Mouse (Mus musculus): ENCODE results near the gene Krt32. TPM values are rescaled to one million over a fixed set of nuclear protein-coding genes. Genes with fewer than 3 reads are reported as not detected.

Gene Krt32
- not detected in 2 replicates for total RNA-seq (2015)
- not detected in 2 replicates for total RNA-seq (2017)

- ATAC-seq (replicated peaks; ENCODE audit: poor library complexity): no peak
Measured at GRCm38 (mm10) chr11:100087861-100088260, at the start of gene Krt32. Gene Krt32 (minus strand): TSS chr11:100088226.

GRCm38 (mm10) chr11:100137693-100138092 lies 49.7 kb upstream of the Krt32 start:
- no peak for ATAC-seq (replicated peaks; ENCODE audit: poor library complexity)

GRCm38 (mm10) chr11:100136559-100136958 lies 48.5 kb upstream of the Krt32 start:
- ATAC-seq (replicated peaks; ENCODE audit: poor library complexity): no peak

GRCm38 (mm10) chr11:100135731-100136130 lies 47.7 kb upstream of the Krt32 start, which contains the start of gene Krt15:
Gene Krt15 (minus strand): TSS chr11:100135928.
- no peak for ATAC-seq (replicated peaks; ENCODE audit: poor library complexity)

GRCm38 (mm10) chr11:100124901-100125300 lies 36.9 kb upstream of the Krt32 start:
- ATAC-seq (replicated peaks; ENCODE audit: poor library complexity): no peak

GRCm38 (mm10) chr11:100121466-100121865 lies 33.4 kb upstream of the Krt32 start, which contains the start of gene Krt13:
Gene Krt13 (minus strand): TSS chr11:100121566.
- no peak for ATAC-seq (replicated peaks; ENCODE audit: poor library complexity)

GRCm38 (mm10) chr11:100120331-100120730 lies 32.3 kb upstream of the Krt32 start:
- ATAC-seq (replicated peaks; ENCODE audit: poor library complexity): no peak

- ATAC-seq (replicated peaks; ENCODE audit: poor library complexity): no peak
Measured at GRCm38 (mm10) chr11:100113742-100114029, 25.7 kb upstream of the Krt32 start.

DNA sequence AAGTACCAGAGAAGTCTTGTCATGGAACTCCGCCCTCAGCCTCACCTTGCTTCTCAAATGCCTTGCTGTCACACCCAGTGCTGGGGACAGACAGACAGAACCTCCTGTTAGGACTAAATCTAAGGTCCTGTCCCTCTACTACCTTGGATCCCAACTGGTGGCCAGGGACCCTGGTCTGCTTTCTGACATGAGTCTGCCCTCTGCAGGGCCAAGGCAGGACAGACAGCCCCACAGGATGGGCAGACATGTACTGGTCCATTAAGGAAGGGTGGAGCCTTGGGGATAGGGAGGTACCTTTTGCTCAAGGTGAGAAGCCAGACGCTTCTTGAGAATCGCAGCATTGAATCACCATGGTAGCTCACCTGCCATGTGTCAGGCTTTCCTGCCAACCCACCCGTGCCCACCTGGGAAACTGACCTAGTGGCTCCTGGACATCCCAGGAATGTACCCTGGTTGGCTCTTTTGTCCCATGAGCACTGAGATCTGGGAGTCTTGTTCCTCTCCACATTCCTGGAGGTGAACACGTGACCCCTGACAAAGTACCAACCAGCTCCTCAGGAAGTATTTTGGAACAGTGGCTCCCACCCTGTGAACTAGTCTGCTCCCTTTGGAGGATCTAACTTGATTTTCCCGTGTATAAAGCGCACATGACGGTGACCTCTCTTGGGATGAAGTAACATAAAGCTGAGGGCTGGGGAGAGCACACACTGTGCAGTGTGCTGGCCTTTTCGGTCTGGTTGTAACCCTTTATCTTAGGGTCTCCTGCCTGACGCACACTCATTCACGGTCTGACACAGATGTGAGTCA lies 25.1 kb upstream of the Krt32 start:
- ATAC-seq (replicated peaks; ENCODE audit: poor library complexity): no peak

- ATAC-seq (replicated peaks; ENCODE audit: poor library complexity): no peak
Measured at GRCm38 (mm10) chr11:100105576-100106122, 17.6 kb upstream of the Krt32 start, which contains the start of gene Krt36. Gene Krt36 (minus strand): TSS chr11:100105626.

- no peak for ATAC-seq (replicated peaks; ENCODE audit: poor library complexity)
Measured at GRCm38 (mm10) chr11:100102693-100103429, 14.8 kb upstream of the Krt32 start.

DNA sequence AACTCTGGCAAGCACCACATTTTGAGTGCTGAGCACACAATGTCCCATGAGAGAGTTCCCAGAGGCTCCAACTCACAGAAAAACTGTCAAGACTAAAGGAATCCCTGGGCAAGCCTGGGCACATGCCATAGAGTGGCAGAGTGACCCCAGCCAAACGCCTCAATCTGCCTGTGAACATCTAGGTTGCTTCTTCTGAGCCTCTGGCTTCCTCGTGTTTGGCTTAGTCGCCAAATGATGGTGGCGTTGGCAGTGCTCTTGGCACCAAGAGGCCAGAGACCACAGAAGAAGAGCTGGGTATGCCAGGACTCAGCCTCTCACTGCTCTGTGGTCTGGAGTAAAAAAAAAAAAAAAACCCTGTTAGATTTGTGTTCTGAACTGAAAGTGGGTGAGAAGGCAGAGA lies 12.4 kb upstream of the Krt32 start:
- ATAC-seq (replicated peaks; ENCODE audit: poor library complexity): no peak

- ATAC-seq (replicated peaks; ENCODE audit: poor library complexity): no peak
Measured at GRCm38 (mm10) chr11:100097819-100098218, 9.8 kb upstream of the Krt32 start.

DNA sequence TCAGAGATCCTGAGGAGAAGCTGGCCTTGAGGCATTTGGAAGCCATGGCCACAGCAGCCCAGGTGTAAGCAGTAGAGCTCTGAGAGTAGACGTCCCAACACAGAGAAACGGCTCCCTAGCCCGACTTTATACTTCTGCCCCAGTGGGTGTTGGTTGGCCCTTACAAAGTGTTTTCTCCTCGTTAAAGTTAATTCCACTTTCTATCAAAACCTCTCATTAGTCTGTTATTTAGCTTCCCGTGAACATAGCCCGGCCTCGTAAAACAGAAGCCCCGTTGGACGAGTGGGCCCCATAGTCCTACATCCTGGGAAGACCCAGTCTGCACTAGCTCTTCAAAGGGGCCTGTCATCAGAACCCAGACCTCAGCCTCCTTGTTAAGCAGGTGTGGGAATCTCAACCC lies 8.1 kb upstream of the Krt32 start, which contains the start of gene Krt35:
Krt35 (minus strand) TSS at position 101 of the 400 bp plus-strand sequence.
- no peak for ATAC-seq (replicated peaks; ENCODE audit: poor library complexity)

DNA sequence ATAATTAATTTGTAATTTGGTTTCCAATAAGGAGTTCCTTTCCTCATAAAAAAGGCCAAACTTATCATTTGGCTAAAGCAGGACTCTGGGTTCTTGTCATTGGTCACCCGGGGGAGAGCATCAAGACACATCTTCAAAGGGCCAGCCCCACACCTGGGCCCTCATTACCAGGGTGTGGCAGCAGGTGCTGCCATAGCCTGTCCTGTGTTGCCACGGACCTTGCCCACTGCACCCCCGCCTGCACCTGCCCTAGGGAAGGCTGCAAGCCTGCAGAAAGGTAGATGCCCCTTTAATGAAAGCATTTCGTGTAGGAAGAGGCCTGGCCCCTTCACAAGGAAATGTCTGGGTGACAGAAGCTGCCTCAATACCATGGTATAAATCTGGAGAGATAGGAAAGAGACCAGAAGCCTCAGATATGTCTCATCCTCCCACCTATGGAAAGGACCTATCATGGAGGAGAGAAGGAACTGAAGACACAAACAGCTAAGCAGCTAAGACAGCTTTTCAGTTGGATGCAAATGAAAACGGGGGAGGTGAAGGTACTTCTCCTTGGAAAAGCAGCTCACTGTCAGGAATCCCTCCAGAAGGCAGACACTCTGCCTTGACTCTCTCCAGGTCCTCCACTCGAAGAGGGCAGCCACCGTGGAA lies 476 bp upstream of the Krt32 start:
- no peak for ATAC-seq (replicated peaks; ENCODE audit: poor library complexity)

DNA sequence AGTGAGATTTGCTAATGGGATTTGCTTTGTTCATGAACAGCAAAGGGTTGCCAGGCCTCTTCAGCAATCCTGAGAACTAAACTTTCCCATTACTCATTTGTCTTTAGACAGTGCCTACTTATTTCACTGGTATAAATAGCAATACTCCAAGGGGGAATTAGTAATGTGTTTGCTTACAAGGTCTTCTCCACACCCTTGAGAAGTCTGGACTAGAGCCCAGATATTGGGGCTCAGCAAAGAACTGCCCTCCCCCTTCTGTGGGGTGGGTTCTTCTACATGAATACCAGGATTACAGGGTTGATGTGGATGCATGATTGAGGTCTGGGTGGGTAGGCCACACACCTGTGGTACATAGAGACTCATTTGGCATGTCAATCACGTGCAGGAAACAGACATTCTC lies 14.2 kb downstream of the Krt32 start:
- no peak for ATAC-seq (replicated peaks; ENCODE audit: poor library complexity)

DNA sequence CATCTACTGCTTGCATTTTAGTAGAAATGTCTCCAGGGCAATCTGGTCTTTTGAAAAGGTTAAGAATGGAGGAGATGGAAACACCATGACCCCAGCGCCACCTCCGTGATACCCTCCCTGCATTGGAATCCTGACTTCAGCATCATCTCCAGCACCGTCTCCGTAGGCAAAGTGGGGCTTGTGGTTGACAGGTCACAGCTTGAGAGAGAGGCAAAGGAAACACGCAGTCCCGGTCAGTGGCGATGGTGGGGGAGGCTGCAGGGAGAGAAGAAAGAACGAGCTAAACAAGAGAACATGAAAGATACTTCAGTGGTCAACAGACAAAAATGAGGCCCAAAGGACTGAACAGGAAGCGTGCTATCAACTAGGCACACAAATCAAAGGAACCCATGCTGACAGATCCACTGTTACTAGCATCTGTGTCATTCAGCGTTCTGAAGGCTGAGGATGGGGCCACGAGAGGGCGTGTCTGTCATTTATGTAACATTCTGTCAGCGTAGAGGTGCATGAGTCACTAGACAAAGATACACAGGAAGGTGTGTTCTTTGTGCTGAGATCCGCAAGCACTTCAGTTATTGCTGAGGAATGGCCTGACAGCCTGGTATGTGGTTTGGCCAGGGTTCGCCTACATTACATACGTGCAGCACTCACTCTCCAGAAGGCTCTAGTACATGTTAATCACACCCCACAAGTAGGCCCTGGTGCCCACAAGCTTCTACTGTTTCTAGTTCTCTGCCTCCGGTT lies 20.6 kb downstream of the Krt32 start:
- ATAC-seq (replicated peaks; ENCODE audit: poor library complexity): no peak

GRCm38 (mm10) chr11:100066236-100067010 lies 21.6 kb downstream of the Krt32 start:
- ATAC-seq (replicated peaks; ENCODE audit: poor library complexity): no peak

DNA sequence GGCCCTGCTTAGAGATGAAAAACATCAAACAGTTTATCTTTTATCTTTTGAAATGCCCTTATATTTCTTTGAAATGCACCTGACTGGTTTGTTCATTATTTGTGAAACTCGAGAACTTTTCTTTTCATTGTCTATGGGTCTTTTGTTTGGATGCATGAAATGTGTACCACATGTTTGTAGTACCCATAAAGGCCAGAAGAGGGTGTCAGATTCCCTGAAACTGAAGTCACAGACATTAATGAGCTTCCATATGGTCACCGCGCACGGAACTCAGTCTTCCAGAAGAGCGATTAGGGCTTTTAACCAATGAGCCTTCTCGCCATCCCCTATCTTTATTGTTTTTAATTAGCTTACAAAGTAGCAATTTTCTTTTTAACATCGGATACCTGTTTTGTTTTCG lies 29.2 kb downstream of the Krt32 start:
- ATAC-seq (replicated peaks; ENCODE audit: poor library complexity): no peak
